Mouse (Mus musculus) liver, postnatal 0 days (tissue): Measurements from ENCODE around the gene Ildr1. TPM values are rescaled to one million over a fixed set of nuclear protein-coding genes. Genes with fewer than 3 reads are reported as not detected.

Experiments
- ATAC-seq: fragments of 200-750 bp; cut with Nextera tagmentation; 2 replicates; pipeline ENCODE4 v1.8.0; 2017; ENCODE audit warnings: mild to moderate bottlenecking, moderate library complexity
- DNase-seq: peaks from one replicate; pipeline ENCODE4 v3.0.0-alpha.2; 2016
- H3K27ac ChIP-seq: fragments of 300-500 bp; sonication (generic); 2 replicates; pipeline ENCODE4 v1.5.1; 2014; ENCODE audit warnings: antibody characterized with exemption, moderate library complexity, mild to moderate bottlenecking, low read depth
- H3K27me3 ChIP-seq: fragments of 300-500 bp; sonication (generic); 2 replicates; pipeline ENCODE4 v1.6.1; 2014; ENCODE audit warnings: low read length, control low read depth, mixed read lengths; ENCODE audit not compliant: insufficient read depth
- H3K36me3 ChIP-seq: fragments of 300-500 bp; sonication (generic); replicated peaks from 2 replicates; pipeline ENCODE4 v1.6.1; 2014; ENCODE audit warnings: mild to moderate bottlenecking, control low read depth, low read length, moderate library complexity, mixed read lengths; ENCODE audit not compliant: insufficient read depth
- H3K4me1 ChIP-seq: fragments of 300-500 bp; sonication (generic); 2 replicates; pipeline ENCODE4 v1.6.1; 2014; ENCODE audit warnings: antibody characterized with exemption, mild to moderate bottlenecking, control low read depth; ENCODE audit not compliant: insufficient read depth
- H3K4me2 ChIP-seq: fragments of 300-500 bp; sonication (generic); 2 replicates; pipeline ENCODE4 v1.6.1; 2014; ENCODE audit warnings: low read depth, mild to moderate bottlenecking, low read length, moderate library complexity, mixed read lengths
- H3K4me3 ChIP-seq: fragments of 300-500 bp; sonication (generic); 2 replicates; pipeline ENCODE4 v1.5.1; 2014; ENCODE audit warnings: low read depth, low read length
- H3K9ac ChIP-seq: fragments of 300-500 bp; sonication (generic); replicated peaks from 2 replicates; pipeline ENCODE4 v1.6.1; 2014; ENCODE audit warnings: mild to moderate bottlenecking, moderate library complexity
- H3K9me3 ChIP-seq: fragments of 300-500 bp; sonication (generic); 2 replicates; pipeline ENCODE4 v1.6.1; 2016; ENCODE audit warnings: mild to moderate bottlenecking, control low read depth, low read length, mixed read lengths
- CTCF ChIP-seq: sonication (generic); IDR thresholded peaks from 2 replicates; pipeline ENCODE4 v1.5.1; 2016; ENCODE audit warnings: antibody characterized with exemption, low read depth
- EP300 ChIP-seq: IDR thresholded peaks from 2 replicates; pipeline ENCODE4 v1.6.1; 2016; ENCODE audit warnings: antibody characterized with exemption, low read depth, mild to moderate bottlenecking
- WGBS: fragments of 180-500 bp; shearing (Covaris S2); extraction: QIAGEN DNeasy Blood & Tissue Kit; methylation state at CpG from one replicate; pipeline ENCODE4 v1.1.7; 2014; ENCODE audit not compliant: insufficient replicate concordance; 5-methylcytosine and 5-hydroxymethylcytosine counted together
- polyA plus RNA-seq: library from polyadenylated mRNA; unstranded; fragments of >200 nt; fragmentation: Nextera tagmentation; extraction: Ambion mirVana; gene quantifications from 2 replicates; pipeline ENCODE4 v1.2.1, GENCODE M21; 2015

Ildr1 gene
- 0.19 and 0.30 TPM in 2 replicates for polyA plus RNA-seq

- Histone ChIP-seq H3K4me1 (no peaks in the 10 kb centered on the region), H3K9ac (0 out of 2 replicates have a peak within 1 kb of the TSS, but pooled peaks have one; percentile 34), H3K27me3 (peaks cover 19% of the 10 kb centered on the region), H3K27ac (no peak within 1 kb of the TSS), H3K4me3 (peak within 1 kb of the TSS; percentile 42), H3K36me3 (no peaks in the 10 kb centered on the region), H3K9me3 (no peaks in the 10 kb centered on the region), H3K4me2 (peak within 1 kb of the TSS; percentile 72)
- 0 out of 2 replicates have a peak, but pooled peaks have one; percentile 29 for ATAC-seq
- 4% methylated on average over 33 of the region's 40 CpGs for WGBS
- no peak for TF ChIP-seq CTCF
- TF ChIP-seq EP300 = no peak
- peak; percentile 21 for DNase-seq
These were observed at the start of gene Ildr1 for GRCm38 (mm10) chr16:36693818-36694413. Ildr1 (plus strand) TSS chr16:36693978.

- DNase-seq (no peak), ATAC-seq (no peak)
- H3K27ac ChIP-seq = no peak overlapping the region
- no peaks in the 10 kb centered on the region for H3K4me1 ChIP-seq
- no peaks in the 10 kb centered on the region for H3K9me3 ChIP-seq
- no peaks in the 10 kb centered on the region for H3K27me3 ChIP-seq
- H3K4me2 ChIP-seq = no peak overlapping the region
- H3K9ac ChIP-seq = no peak overlapping the region
- WGBS = 73% methylated on average over 6 of the region's 6 CpGs
- H3K36me3 ChIP-seq = no peaks in the 10 kb centered on the region
- TF ChIP-seq EP300 = no peak
- TF ChIP-seq CTCF = no peak
- no peak overlapping the region for H3K4me3 ChIP-seq
These were observed 48.7 kb upstream of the Ildr1 start for GRCm38 (mm10) chr16:36645124-36645523.

- TF ChIP-seq EP300 (no peak), CTCF (no peak)
- no peaks in the 10 kb centered on the region for H3K9me3 ChIP-seq
- 68% methylated on average over 3 of the region's 3 CpGs for WGBS
- H3K4me3 ChIP-seq = no peak overlapping the region
- H3K4me2 ChIP-seq = no peak overlapping the region
- ATAC-seq (no peak), DNase-seq (no peak)
- no peaks in the 10 kb centered on the region for H3K36me3 ChIP-seq
- H3K27ac ChIP-seq = no peak overlapping the region
- H3K9ac ChIP-seq = no peak overlapping the region
- no peaks in the 10 kb centered on the region for H3K27me3 ChIP-seq
- no peaks in the 10 kb centered on the region for H3K4me1 ChIP-seq
These were observed 44.5 kb upstream of the Ildr1 start for GRCm38 (mm10) chr16:36649304-36649703.

GRCm38 (mm10) chr16:36650511-36650910 lies 43.3 kb upstream of the Ildr1 start:
- Histone ChIP-seq H3K9me3 (no peaks in the 10 kb centered on the region), H3K9ac (no peak overlapping the region), H3K27me3 (no peaks in the 10 kb centered on the region), H3K4me2 (no peak overlapping the region), H3K4me1 (no peaks in the 10 kb centered on the region), H3K36me3 (no peaks in the 10 kb centered on the region), H3K27ac (no peak overlapping the region), H3K4me3 (no peak overlapping the region)
- WGBS = 80% methylated on average over 4 of the region's 4 CpGs
- TF ChIP-seq CTCF (no peak), EP300 (no peak)
- no peak for DNase-seq
- no peak for ATAC-seq

GRCm38 (mm10) chr16:36651174-36651766 lies 42.5 kb upstream of the Ildr1 start:
- no peak overlapping the region for H3K27ac ChIP-seq
- DNase-seq (no peak), ATAC-seq (no peak)
- TF ChIP-seq EP300 = no peak
- no peak for TF ChIP-seq CTCF
- H3K4me3 ChIP-seq = no peak overlapping the region
- 67% methylated on average over 6 of the region's 6 CpGs for WGBS
- no peaks in the 10 kb centered on the region for H3K36me3 ChIP-seq
- no peak overlapping the region for H3K4me2 ChIP-seq
- H3K9me3 ChIP-seq = no peaks in the 10 kb centered on the region
- no peaks in the 10 kb centered on the region for H3K27me3 ChIP-seq
- no peaks in the 10 kb centered on the region for H3K4me1 ChIP-seq
- H3K9ac ChIP-seq = no peak overlapping the region

GRCm38 (mm10) chr16:36655199-36655598 lies 38.6 kb upstream of the Ildr1 start:
- ATAC-seq (no peak), DNase-seq (no peak)
- Histone ChIP-seq H3K9me3 (no peaks in the 10 kb centered on the region), H3K27me3 (no peaks in the 10 kb centered on the region), H3K27ac (no peak overlapping the region), H3K4me2 (no peak overlapping the region), H3K9ac (no peak overlapping the region), H3K4me3 (no peak overlapping the region), H3K36me3 (no peaks in the 10 kb centered on the region), H3K4me1 (no peaks in the 10 kb centered on the region)
- TF ChIP-seq CTCF = no peak
- TF ChIP-seq EP300 = no peak
- WGBS = 67% methylated on average over 1 of the region's 1 CpGs
